Mouse (Mus musculus) layer of hippocampus, postnatal 14 days (tissue): ENCODE results near the gene Itih3. TPM values are rescaled to one million over a fixed set of nuclear protein-coding genes. Genes with fewer than 3 reads are reported as not detected.
A peak's percentile ranks its signal among the peaks of the same experiment; 100 is the strongest.

Source experiments
- DNase-seq, 2 experiments: peaks; one replicate each; pipeline ENCODE4 v3.0.0; 2021 to 2022; ENCODE audit warnings: low spot score in 2 of 2, mixed read lengths in 1 of 2
- total RNA-seq, 2 experiments: library from RNA; stranded (reverse); gene quantifications; 2 replicates each; pipeline ENCODE4 v1.2.3; 2021

The Itih3 gene
- total RNA-seq, 2 experiments from 2014 or later: 18.2 to 19.0 TPM

DNA sequence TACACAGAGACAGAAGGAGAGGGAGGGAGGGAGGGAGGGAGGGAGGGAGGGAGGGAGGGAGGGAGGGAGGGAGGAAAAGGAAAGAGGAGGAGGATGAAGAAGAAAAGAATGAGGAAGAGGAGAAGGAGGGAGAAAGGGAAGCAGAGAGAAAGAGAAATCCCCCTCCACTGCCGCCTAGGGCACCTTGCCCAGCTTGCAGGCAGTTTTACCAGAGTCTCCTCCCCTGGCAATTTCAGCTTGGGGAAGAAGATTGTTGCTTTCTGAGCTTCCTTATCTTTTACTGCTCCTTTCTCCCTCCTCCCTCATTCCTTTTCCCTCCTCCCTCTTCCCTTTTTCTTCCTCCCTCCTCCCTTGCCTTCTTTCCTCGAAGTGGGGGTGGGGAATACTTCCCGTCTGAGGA lies 20.5 kb downstream of the Itih3 start:
- no peak for DNase-seq

- no peak for DNase-seq
Measured at GRCm38 (mm10) chr14:30902628-30903027, 20.9 kb downstream of the Itih3 start.

DNA sequence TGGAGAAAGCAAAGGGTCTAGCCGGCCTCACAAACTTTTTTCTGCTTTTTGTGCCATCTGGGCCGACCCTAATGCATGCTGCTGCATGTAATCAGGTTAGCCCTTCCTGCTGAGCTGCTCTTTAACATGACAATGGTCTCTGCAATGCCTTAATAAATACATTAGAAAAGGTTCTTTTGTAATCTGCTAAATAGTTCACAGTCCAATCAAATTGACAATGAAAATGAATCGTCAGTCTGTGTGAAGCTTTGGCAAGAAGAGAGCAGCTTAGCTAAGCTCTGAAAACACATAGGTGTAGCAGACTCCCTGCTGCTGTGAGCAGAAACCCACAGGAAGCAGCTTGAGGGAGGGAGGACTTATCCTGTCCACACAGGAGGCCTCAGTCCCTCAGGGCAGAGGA lies 23.6 kb downstream of the Itih3 start:
- DNase-seq: no peak

GRCm38 (mm10) chr14:30888271-30888732 lies 35.3 kb downstream of the Itih3 start:
- DNase-seq: peak in 1 of 2 experiments; percentile 22

- DNase-seq: no peak
Measured at GRCm38 (mm10) chr14:30886204-30886603, 37.4 kb downstream of the Itih3 start, which contains the start of gene Itih4. Gene Itih4 (plus strand): TSS chr14:30886476.

- no peak for DNase-seq
Measured at GRCm38 (mm10) chr14:30885298-30885697, 38.3 kb downstream of the Itih3 start.

GRCm38 (mm10) chr14:30881718-30882108 lies 41.8 kb downstream of the Itih3 start:
- DNase-seq: no peak

DNA sequence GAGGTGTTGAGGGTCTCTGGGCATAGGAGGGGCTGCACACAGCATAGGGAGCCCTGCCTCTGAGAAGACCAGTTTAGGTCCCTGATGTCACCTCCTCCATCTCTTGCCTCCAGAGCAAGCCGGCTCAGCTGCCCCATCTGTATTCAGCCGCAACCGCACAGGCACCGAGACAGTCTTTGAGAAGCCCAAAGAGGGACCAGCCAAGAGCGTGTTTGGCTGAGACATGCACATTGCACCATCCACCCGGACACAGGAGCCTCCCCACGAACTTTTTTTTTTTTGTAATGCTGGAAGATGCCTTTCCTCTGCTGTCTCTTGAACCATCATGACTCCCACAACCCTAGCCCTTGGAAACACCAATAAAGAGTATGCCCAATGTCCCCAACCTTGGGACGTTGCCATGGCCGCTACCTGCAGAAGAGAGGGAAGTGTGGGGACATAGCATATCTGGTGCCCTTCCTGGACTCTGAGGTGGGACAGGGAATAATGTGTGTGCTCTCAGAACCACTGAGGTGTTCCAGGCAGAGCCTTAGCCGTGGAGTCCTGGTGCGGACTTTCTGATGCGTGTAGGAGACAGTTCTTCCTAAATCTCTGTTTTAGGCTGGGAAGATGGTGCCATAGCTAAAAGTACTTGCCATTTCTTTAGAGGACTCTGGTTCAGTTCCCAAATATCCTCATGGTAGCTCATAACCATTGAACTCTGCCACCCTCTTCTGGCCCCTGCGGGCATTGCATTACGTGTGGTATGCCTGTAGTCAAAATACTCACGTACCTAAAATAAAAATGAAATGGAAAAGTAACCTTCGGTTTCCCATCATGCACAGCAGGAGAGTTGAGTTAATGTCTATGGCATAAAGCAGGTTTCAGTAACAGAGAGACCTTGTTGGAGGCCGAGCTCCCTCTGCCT lies 42.5 kb downstream of the Itih3 start:
- DNase-seq: peak in 1 of 2 experiments; percentile 34

- DNase-seq: no peak
Measured at GRCm38 (mm10) chr14:30880251-30880650, 43.3 kb downstream of the Itih3 start.

- DNase-seq: no peak
Measured at GRCm38 (mm10) chr14:30879794-30880193, 43.8 kb downstream of the Itih3 start.

DNA sequence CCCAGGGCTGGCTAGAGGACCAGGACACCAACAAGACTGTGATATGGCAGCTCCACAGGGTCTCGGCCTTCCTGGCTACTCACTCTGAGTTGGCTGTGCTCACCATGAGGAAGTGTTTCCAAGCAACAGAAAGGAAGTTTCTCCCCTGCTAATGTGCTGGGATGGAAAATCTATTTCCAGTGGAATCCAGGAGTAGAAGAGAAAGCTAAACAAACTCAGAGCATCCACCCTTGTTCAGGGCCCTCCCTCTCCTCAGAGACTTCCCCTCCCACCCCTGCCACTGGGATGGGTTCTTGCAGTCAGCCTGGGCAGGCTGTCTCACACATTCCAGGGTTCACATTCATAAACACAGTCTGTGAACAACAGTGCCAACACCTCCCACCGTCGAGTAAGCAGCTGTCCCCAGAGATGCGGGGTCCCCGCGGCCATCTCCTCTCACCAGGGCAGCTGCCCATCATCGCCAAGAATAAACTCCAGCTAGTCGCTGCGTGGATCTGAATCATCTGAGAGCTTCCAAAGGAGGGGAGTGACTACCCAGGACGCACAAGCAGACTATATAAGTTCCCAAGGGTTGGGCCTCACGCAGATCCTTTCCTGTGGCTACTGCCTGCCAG lies 44.5 kb downstream of the Itih3 start, which contains the start of gene Mustn1:
Gene Mustn1, plus strand, starts transcription at position 243 of the 614 bp plus-strand sequence.
- peak in 1 of 2 experiments; percentile 26 for DNase-seq

GRCm38 (mm10) chr14:30877827-30878226 lies 45.7 kb downstream of the Itih3 start:
- no peak for DNase-seq

DNA sequence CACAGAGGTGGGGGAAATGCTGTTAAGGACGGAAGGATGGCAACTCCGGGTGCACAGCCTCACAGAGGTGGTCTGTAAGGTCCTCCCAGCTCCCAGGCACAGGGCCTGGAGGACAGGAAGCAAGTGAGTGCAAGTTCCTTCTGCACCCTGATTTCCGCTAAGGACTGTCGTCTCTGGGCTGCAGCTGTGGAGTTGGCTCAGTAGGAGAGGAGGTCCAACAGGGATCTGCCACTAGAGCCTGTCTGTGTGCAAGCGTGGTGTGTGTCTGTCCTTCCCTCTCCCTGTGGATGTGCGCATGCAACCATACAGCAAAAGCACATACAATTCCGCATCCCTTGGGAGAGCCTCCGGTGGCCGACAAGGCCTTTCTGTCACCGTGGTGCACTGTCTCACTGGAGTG lies 47.1 kb downstream of the Itih3 start:
- DNase-seq: no peak

DNA sequence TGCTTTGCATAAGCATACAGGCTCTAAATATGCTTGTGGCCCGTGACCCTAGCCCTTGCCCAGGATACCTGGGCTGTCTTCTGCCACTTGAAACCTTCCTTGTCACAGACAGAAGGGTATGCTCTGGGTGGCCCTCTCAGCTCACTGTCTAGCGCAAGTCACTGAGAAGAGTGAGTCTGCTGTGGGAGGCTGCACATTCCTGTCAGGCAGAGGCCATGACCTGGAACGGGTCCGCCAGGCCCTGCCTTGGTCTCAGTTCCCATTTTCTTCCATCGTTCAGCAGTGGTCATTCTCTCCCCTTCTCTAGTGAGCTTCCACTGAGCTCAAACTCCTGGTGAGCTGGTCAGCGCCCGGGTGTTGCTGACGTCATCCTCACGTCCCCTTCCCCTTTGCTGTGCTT lies 47.6 kb downstream of the Itih3 start:
- no peak for DNase-seq

DNA sequence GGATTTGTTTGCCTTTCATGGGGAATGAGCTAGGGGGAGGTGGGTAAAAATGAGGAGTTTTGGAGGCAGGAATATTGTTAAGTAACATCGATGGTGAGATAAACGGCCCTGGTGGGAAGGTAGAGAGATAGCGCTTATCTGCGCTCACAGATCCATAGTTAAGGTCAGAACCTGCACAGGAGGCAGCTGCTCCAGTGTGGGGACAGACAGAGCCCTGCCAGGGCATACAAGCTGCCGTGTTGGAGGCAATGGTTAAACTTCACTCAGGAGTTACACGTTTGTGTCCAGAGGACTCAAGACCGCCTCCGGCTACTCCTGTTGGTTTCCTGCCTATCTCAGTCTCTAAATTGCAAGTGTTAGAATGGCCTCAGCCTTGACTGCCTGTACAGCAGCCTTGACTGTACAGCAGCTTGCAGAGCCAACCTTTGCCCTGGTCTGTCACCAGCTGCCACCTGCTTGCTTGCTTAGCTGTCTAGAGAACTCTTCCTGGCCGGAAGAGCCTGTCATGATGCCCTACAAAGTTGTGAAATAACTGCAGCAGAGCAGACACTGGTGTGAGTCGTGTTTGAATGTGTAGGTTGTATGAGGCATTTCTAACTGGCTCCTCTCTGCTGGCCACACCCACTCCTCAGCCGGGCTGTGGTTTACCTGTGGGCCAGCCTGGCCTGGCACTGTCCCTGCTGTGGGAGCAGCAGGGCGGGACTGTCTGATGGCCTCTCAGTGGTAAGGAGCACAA lies 48.3 kb downstream of the Itih3 start:
- DNase-seq: no peak

DNA sequence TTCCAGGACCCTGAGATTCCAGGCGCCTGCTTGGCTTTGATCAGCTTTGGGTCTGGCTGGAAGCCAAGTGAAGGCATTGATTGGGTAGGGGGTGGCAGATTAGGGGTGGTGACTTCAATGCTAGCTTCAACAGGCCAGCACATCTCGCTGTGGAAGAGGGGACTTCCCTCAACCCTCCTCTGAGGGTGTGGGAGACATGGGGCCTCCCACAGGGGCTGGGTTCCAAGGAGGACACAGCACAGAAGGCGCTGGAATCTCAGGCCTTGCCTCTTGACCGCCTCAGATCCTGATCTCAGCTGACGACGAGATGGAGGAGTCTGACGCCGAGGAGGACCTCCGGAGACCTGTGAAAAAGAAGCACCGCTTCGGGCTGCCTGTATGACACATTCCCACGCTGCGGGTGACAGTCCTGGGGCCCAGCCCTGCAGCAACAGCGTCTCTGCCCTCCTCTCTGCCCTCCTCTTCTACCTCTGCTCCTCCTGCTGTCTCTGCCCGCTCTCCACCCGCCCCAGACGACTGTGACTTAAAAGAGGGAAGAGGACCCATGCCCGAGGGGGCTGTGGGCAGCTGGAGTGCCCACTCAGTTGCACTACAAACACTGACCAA lies 49.4 kb downstream of the Itih3 start:
- DNase-seq: no peak

GRCm38 (mm10) chr14:30870206-30871147 lies 53.1 kb downstream of the Itih3 start:
- DNase-seq: no peak

- no peak for DNase-seq
Measured at GRCm38 (mm10) chr14:30869391-30869801, 54.2 kb downstream of the Itih3 start.

DNA sequence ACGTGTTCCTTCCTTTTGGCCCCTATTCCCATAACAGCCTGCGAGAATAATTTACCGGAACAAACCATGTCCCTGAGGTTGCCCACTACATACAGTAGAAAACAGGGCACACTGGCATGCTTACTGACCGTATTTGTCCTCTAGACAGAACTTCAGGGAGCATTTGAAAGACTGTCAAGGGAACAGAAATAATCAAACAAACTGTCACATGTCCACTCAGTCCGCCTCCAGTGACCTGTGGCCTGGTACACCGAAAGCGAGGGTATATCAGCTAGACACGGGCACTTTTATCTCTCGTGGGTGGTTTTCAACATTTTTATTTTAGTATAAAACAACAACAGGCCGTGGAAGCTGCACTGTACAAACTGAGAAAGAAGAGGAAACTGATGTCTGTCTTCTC lies 54.7 kb downstream of the Itih3 start:
- DNase-seq: no peak

DNA sequence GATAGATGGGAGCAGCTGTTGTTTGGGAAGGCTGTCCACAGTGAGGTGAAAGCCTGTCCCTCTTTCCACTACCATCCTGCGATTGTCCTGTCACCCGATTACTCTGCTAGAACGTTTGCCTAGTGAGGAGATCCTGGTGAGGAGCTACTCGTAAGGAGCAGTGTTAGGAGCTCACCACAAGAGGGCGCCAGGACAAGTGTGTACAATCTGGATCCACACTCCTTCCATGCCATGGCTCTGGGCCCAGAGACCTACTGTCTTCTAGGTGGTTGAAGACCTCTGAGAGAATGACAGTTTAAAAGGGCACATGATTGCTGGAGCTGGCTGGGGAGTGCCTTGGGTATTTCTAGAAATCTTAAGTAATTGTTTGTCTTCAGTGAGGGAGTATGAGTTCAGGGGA lies 56.5 kb downstream of the Itih3 start:
- DNase-seq: peak; percentile 64 to 78
